Mouse (Mus musculus): ENCODE measurements at regions not wholly inside any gene's neighbourhood (a gene's known extent, or its start where the extent isn't known, plus 50 kb on each side); places are given as distances from the start of the nearest gene placed in this dataset.

DNA sequence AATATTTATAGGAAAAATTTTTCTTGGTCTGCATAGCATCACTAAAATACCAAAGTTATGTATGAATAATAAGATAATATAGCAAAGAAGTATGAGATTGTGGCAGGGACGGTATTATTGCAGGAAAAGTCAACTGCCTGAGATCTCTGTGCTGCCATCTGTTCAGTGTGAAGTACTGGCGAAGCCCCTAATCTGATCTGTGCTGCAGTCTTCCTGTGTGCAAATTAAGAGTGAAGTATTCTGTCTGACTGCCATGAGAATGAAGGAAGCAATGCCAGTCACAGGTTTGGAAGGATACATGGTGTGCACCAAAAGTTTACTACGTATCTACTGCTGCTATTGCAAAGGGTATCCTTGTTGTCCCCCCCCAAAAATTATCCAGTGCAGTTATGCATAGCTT is 501.5 kb downstream of the Rab28 start:
- H3K9ac ChIP-seq (ENCODE audit: low read depth, low read length) = no peak overlapping the region
- H3K9me3 ChIP-seq (replicated peaks; ENCODE audit: control insufficient read depth, low read length) = no peaks in the 10 kb centered on the region
- H3K4me2 ChIP-seq = no peak overlapping the region
- no peaks in the 10 kb centered on the region for H3K27me3 ChIP-seq (ENCODE audit: control insufficient read depth, insufficient read depth, low read length)
- H3K36me3 ChIP-seq (ENCODE audit: control insufficient read depth, insufficient read depth, low read length) = no peaks in the 10 kb centered on the region
- no peak for ATAC-seq (replicated peaks; ENCODE audit: insufficient number of reproducible peaks, low FRiP score, low TSS enrichment)
- 70% methylated on average over 3 of the region's 3 CpGs for WGBS (ENCODE audit: insufficient replicate concordance)
- no peak overlapping the region for H3K27ac ChIP-seq (ENCODE audit: low read depth, low read length)
- no peaks in the 10 kb centered on the region for H3K4me1 ChIP-seq (ENCODE audit: control insufficient read depth, insufficient read depth, low read length)
- H3K4me3 ChIP-seq (ENCODE audit: low read depth, low read length) = no peak overlapping the region

GRCm38 (mm10) chr5:41204417-41204816 is 503.5 kb downstream of the Rab28 start:
- Histone ChIP-seq H3K27me3 (ENCODE audit: control insufficient read depth, insufficient read depth, low read length) (no peaks in the 10 kb centered on the region), H3K36me3 (ENCODE audit: control insufficient read depth, insufficient read depth, low read length) (no peaks in the 10 kb centered on the region), H3K27ac (ENCODE audit: low read depth, low read length) (no peak overlapping the region), H3K4me2 (no peak overlapping the region), H3K9ac (ENCODE audit: low read depth, low read length) (no peak overlapping the region), H3K4me3 (ENCODE audit: low read depth, low read length) (no peak overlapping the region), H3K9me3 (replicated peaks; ENCODE audit: control insufficient read depth, low read length) (no peaks in the 10 kb centered on the region), H3K4me1 (ENCODE audit: control insufficient read depth, insufficient read depth, low read length) (no peaks in the 10 kb centered on the region)
- ATAC-seq (replicated peaks; ENCODE audit: insufficient number of reproducible peaks, low FRiP score, low TSS enrichment) = no peak

GRCm38 (mm10) chr5:41187193-41187592 is 520.8 kb downstream of the Rab28 start:
- H3K27ac ChIP-seq (ENCODE audit: low read depth, low read length) = no peak overlapping the region
- no peak overlapping the region for H3K4me2 ChIP-seq
- no peak overlapping the region for H3K4me3 ChIP-seq (ENCODE audit: low read depth, low read length)
- no peaks in the 10 kb centered on the region for H3K4me1 ChIP-seq (ENCODE audit: control insufficient read depth, insufficient read depth, low read length)
- no peaks in the 10 kb centered on the region for H3K27me3 ChIP-seq (ENCODE audit: control insufficient read depth, insufficient read depth, low read length)
- H3K36me3 ChIP-seq (ENCODE audit: control insufficient read depth, insufficient read depth, low read length) = no peaks in the 10 kb centered on the region
- H3K9me3 ChIP-seq (replicated peaks; ENCODE audit: control insufficient read depth, low read length) = no peaks in the 10 kb centered on the region
- whole genome bisulfite sequencing (ENCODE audit: insufficient replicate concordance) = 71% methylated on average over 5 of the region's 5 CpGs
- ATAC-seq (replicated peaks; ENCODE audit: insufficient number of reproducible peaks, low FRiP score, low TSS enrichment) = no peak
- no peak overlapping the region for H3K9ac ChIP-seq (ENCODE audit: low read depth, low read length)

DNA sequence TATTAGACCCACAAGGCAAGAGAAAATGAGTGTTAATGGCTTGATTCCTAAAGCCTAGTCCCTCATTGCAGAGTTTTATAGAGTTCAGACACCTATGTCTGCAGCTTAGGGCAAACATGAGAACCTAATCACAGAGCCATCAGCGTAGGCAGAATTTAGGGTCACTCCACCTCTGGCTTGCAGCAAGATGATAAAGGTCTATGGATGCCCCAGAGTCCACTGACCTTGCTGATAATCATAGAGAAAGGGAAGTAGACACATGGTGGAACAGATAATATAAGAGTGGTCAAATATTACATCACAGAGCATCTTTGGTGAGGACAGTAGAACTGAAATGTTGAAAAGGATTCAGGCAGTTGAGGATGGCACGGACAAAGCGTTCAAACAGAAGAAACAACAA is 530.7 kb downstream of the Rab28 start:
- WGBS (ENCODE audit: insufficient replicate concordance) = 77% methylated on average over 3 of the region's 3 CpGs
- no peak overlapping the region for H3K9ac ChIP-seq (ENCODE audit: low read depth, low read length)
- no peaks in the 10 kb centered on the region for H3K9me3 ChIP-seq (replicated peaks; ENCODE audit: control insufficient read depth, low read length)
- H3K36me3 ChIP-seq (ENCODE audit: control insufficient read depth, insufficient read depth, low read length) = no peaks in the 10 kb centered on the region
- no peak overlapping the region for H3K4me2 ChIP-seq
- H3K4me1 ChIP-seq (ENCODE audit: control insufficient read depth, insufficient read depth, low read length) = no peaks in the 10 kb centered on the region
- H3K4me3 ChIP-seq (ENCODE audit: low read depth, low read length) = no peak overlapping the region
- no peak for ATAC-seq (replicated peaks; ENCODE audit: insufficient number of reproducible peaks, low FRiP score, low TSS enrichment)
- H3K27ac ChIP-seq (ENCODE audit: low read depth, low read length) = no peak overlapping the region
- no peaks in the 10 kb centered on the region for H3K27me3 ChIP-seq (ENCODE audit: control insufficient read depth, insufficient read depth, low read length)

GRCm38 (mm10) chr5:41165870-41166626 is 541.9 kb downstream of the Rab28 start:
- Histone ChIP-seq H3K36me3 (ENCODE audit: control insufficient read depth, insufficient read depth, low read length) (no peaks in the 10 kb centered on the region), H3K9ac (ENCODE audit: low read depth, low read length) (no peak overlapping the region), H3K4me1 (ENCODE audit: control insufficient read depth, insufficient read depth, low read length) (no peaks in the 10 kb centered on the region), H3K4me3 (ENCODE audit: low read depth, low read length) (no peak overlapping the region), H3K27ac (ENCODE audit: low read depth, low read length) (no peak overlapping the region), H3K9me3 (replicated peaks; ENCODE audit: control insufficient read depth, low read length) (no peaks in the 10 kb centered on the region), H3K27me3 (ENCODE audit: control insufficient read depth, insufficient read depth, low read length) (no peaks in the 10 kb centered on the region), H3K4me2 (no peak overlapping the region)
- ATAC-seq (replicated peaks; ENCODE audit: insufficient number of reproducible peaks, low FRiP score, low TSS enrichment) = no peak
- 73% methylated on average over 14 of the region's 14 CpGs for WGBS (ENCODE audit: insufficient replicate concordance)

GRCm38 (mm10) chr5:41125050-41125449 is 582.9 kb downstream of the Rab28 start:
- no peaks in the 10 kb centered on the region for H3K27me3 ChIP-seq (ENCODE audit: control insufficient read depth, insufficient read depth, low read length)
- no peak overlapping the region for H3K4me3 ChIP-seq (ENCODE audit: low read depth, low read length)
- ATAC-seq (replicated peaks; ENCODE audit: insufficient number of reproducible peaks, low FRiP score, low TSS enrichment) = no peak
- 29% methylated on average over 5 of the region's 5 CpGs for WGBS (ENCODE audit: insufficient replicate concordance)
- no peak overlapping the region for H3K9ac ChIP-seq (ENCODE audit: low read depth, low read length)
- no peak overlapping the region for H3K27ac ChIP-seq (ENCODE audit: low read depth, low read length)
- H3K4me2 ChIP-seq = no peak overlapping the region
- no peaks in the 10 kb centered on the region for H3K36me3 ChIP-seq (ENCODE audit: control insufficient read depth, insufficient read depth, low read length)
- H3K9me3 ChIP-seq (replicated peaks; ENCODE audit: control insufficient read depth, low read length) = no peaks in the 10 kb centered on the region
- H3K4me1 ChIP-seq (ENCODE audit: control insufficient read depth, insufficient read depth, low read length) = no peaks in the 10 kb centered on the region

DNA sequence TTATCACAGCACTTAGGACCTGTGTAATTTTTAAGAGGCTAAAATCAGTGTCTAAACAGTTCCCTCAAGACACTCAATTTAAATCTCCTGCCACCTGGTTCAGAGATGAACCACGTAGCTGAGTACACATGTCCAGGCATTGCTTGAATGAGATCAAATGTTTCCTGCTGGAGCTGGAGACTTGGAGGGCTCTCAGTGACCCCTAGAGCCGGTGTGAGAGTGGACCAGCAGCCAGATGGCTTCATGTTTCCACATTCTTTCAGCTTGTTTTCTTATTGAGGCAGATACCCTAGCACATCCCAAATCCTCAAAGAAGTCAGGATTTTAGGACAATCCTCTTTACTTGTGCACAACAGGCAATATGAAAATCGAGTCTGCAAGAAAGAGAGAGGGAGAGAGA is 590.3 kb downstream of the Rab28 start:
- Histone ChIP-seq H3K36me3 (ENCODE audit: control insufficient read depth, insufficient read depth, low read length) (no peaks in the 10 kb centered on the region), H3K4me3 (ENCODE audit: low read depth, low read length) (no peak overlapping the region), H3K9me3 (replicated peaks; ENCODE audit: control insufficient read depth, low read length) (no peaks in the 10 kb centered on the region), H3K4me2 (no peak overlapping the region), H3K27me3 (ENCODE audit: control insufficient read depth, insufficient read depth, low read length) (no peaks in the 10 kb centered on the region), H3K9ac (ENCODE audit: low read depth, low read length) (no peak overlapping the region), H3K4me1 (ENCODE audit: control insufficient read depth, insufficient read depth, low read length) (no peaks in the 10 kb centered on the region), H3K27ac (ENCODE audit: low read depth, low read length) (no peak overlapping the region)
- 39% methylated on average over 3 of the region's 3 CpGs for WGBS (ENCODE audit: insufficient replicate concordance)
- no peak for ATAC-seq (replicated peaks; ENCODE audit: insufficient number of reproducible peaks, low FRiP score, low TSS enrichment)

GRCm38 (mm10) chr5:41087773-41088172 is 620.2 kb downstream of the Rab28 start:
- no peak overlapping the region for H3K4me3 ChIP-seq (ENCODE audit: low read depth, low read length)
- no peak overlapping the region for H3K27ac ChIP-seq (ENCODE audit: low read depth, low read length)
- WGBS (ENCODE audit: insufficient replicate concordance) = 44% methylated on average over 5 of the region's 5 CpGs
- no peak overlapping the region for H3K4me2 ChIP-seq
- H3K9ac ChIP-seq (ENCODE audit: low read depth, low read length) = no peak overlapping the region
- no peaks in the 10 kb centered on the region for H3K4me1 ChIP-seq (ENCODE audit: control insufficient read depth, insufficient read depth, low read length)
- ATAC-seq (replicated peaks; ENCODE audit: insufficient number of reproducible peaks, low FRiP score, low TSS enrichment) = no peak
- no peaks in the 10 kb centered on the region for H3K27me3 ChIP-seq (ENCODE audit: control insufficient read depth, insufficient read depth, low read length)
- no peaks in the 10 kb centered on the region for H3K36me3 ChIP-seq (ENCODE audit: control insufficient read depth, insufficient read depth, low read length)
- no peaks in the 10 kb centered on the region for H3K9me3 ChIP-seq (replicated peaks; ENCODE audit: control insufficient read depth, low read length)

DNA sequence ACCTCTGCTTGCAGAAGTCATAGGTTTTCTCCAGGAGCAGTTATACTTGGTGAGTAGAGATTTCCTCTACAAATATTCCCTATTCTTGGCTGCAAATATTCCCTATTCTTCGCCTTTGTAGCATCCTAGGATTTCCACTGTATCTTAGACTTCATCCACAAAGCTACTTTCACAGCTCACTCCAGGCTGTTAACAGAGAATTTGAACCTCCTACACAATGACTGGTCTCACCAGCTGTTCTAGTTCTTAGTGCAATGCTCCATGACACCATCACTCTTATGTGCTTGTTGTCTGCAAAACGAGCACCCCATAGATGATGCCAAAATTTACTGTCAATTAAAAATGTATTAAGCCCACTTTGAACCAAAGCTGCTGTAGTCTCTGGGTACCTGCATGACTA is 631.5 kb downstream of the Rab28 start:
- H3K9me3 ChIP-seq (replicated peaks; ENCODE audit: control insufficient read depth, low read length) = no peaks in the 10 kb centered on the region
- 71% methylated on average over 2 of the region's 2 CpGs for WGBS (ENCODE audit: insufficient replicate concordance)
- ATAC-seq (replicated peaks; ENCODE audit: insufficient number of reproducible peaks, low FRiP score, low TSS enrichment) = no peak
- H3K27me3 ChIP-seq (ENCODE audit: control insufficient read depth, insufficient read depth, low read length) = no peaks in the 10 kb centered on the region
- H3K27ac ChIP-seq (ENCODE audit: low read depth, low read length) = no peak overlapping the region
- H3K4me2 ChIP-seq = no peak overlapping the region
- H3K4me1 ChIP-seq (ENCODE audit: control insufficient read depth, insufficient read depth, low read length) = no peaks in the 10 kb centered on the region
- H3K4me3 ChIP-seq (ENCODE audit: low read depth, low read length) = no peak overlapping the region
- no peaks in the 10 kb centered on the region for H3K36me3 ChIP-seq (ENCODE audit: control insufficient read depth, insufficient read depth, low read length)
- H3K9ac ChIP-seq (ENCODE audit: low read depth, low read length) = no peak overlapping the region

Measured in heart, embryonic 11.5 days (tissue).